Mouse (Mus musculus) left cerebral cortex, adult 8-10 months (tissue): ENCODE measurements around the gene Tubgcp4. TPM values are rescaled to one million over a fixed set of nuclear protein-coding genes. Genes with fewer than 3 reads are reported as not detected.
"Not testable (repeated sequence)": the region's sequence is repeated elsewhere in the genome, so short reads cannot be mapped to it uniquely, and the experiment has no call there.

Experiments used
- DNase-seq, 2 experiments: peaks; one replicate each; pipeline ENCODE4 v3.0.0; 2022; ENCODE audit warnings: low spot score in 2 of 2
- total RNA-seq, 4 experiments: library from RNA; stranded (reverse); gene quantifications; 2 replicates each; pipeline ENCODE4 v1.2.4; 2022

The Tubgcp4 gene
- total RNA-seq = 10 to 100 TPM; 34.4 to 39.3 (median 34.7) TPM

- no peak for DNase-seq
These were observed at the start of gene Tubgcp4 for GRCm38 (mm10) chr2:121170481-121170971. Gene Tubgcp4 (plus strand): TSS chr2:121170654.

GRCm38 (mm10) chr2:121126302-121126701 lies 44.2 kb upstream of the Tubgcp4 start:
- not testable (repeated sequence) for DNase-seq

DNA sequence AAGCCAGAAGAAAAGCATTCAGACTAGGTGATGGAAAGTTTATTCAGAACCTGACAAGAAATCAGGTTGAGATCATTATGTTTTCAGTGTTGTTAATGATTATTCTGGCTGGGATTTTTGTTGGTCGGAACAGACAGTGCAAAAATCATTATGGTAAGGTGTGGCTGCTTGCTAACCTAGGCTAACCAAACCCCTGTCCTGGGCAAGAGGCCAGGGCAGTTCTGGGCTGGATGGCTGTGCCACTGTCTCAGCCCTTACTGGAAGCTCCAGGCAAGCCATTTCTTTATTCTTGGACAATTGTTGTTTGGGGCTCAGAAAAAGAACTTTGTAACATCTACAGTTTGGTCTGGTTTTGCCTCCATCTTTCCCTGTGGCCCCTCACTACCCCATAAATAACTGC lies 42.9 kb upstream of the Tubgcp4 start:
- DNase-seq = no peak

GRCm38 (mm10) chr2:121128865-121129620 lies 41.4 kb upstream of the Tubgcp4 start:
- DNase-seq = no peak

GRCm38 (mm10) chr2:121132822-121133221 lies 37.6 kb upstream of the Tubgcp4 start:
- no peak for DNase-seq

DNA sequence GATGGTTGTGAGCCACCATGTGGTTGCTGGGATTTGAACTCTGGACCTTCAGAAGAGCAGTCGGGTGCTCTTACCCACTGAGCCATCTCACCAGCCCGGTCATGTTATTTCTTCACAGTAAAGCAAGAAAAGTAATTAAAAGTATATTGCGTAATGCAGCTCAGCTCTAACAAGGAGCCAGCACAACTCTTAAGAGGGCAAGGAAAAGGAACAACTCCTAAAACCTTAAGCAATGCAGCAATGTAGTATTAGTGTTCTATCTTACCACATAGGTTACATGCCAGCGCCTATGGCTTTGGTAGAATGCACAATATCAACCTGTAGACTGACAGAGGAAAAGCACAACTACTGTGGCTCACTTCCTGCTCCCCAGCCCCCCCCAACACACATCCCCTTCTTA lies 33.1 kb upstream of the Tubgcp4 start:
- no peak for DNase-seq

GRCm38 (mm10) chr2:121139266-121140017 lies 31.0 kb upstream of the Tubgcp4 start:
- peak; percentile 4 to 11 for DNase-seq

DNA sequence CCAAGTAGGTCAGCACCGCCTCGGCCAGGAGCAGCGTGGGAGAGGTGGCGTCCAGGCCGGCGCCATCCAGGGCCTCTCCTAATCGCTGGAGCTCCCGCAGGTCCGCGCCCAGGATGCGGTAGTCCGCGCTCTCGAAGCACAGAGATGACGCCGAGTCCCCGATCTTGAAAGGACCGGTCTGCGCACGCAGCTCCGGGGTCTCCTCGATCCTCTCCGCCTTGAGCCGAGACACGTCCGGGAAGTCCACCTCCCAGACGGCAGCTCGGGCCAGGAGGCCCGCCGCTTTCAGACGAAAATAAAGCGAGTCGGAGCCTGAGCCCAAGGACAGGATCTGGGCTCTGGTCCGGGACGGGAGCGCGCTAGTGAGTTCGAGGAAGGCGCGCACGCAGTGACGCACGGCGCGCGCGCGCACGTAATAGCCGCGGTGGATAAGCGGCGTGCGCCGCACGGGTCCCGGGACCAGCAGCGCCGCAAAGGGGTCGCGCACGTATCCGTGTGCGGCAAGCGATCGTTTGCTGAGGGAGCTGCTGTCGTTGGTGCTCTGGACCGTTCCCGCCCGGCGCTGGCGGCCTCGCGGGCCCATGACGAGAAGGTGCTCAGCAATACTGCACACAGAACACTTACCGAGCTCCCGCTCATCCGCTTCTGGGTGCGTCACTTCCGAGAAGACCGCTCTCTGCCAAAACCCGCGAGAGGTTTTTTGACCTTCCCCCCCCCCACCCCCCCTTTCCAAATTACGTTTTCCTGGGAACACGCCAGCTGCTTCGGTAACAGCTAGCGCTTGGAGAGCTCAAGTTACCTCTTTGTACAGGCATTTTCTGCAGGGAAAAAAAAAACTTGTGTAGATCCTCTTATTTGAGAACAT lies 30.2 kb upstream of the Tubgcp4 start, which contains the start of the genes Adal and Lcmt2:
Adal (plus strand) TSS at position 411 of the 865 bp plus-strand sequence.
Lcmt2 (minus strand) TSS at position 636 of the 865 bp plus-strand sequence.
- peak; percentile 86 to 89 for DNase-seq

DNA sequence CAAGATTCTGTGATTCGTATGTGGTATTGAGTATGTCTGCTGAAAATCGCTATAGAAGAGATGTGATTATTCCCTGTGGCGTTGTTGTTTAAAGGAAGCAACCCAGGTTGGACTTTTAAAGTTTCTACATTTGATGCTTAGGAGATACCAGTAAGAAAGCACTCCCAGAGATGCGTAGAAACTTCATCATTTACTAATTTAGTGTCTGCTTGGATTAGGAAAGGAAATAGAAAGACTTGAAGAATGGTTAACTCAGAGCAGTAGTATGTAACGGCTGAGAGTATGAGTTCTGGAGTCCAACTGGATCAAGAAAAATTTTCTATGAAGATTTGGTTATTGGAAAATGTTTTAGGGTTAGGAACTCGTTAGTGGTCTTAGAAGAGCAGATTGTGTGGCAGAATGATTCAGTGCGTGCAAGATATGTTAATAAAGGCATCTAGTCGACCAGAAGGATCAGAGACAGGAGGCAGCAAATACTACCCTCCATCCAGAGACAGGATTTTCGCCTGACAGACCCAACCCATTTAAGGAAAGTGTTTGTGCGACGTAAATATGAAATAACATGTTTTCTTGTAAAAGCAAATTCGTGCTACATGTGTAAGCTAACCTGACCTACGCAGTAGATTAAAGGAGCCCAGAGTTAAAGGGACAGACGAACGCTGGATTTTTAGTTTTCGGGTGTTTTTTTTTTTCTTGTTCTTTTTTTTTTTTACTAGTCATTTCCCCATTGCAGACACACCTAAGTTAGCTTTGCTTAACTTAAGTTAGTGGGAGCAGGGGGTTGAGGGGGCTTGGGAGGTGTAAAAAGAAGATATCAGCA lies 29.0 kb upstream of the Tubgcp4 start:
- DNase-seq = no peak

GRCm38 (mm10) chr2:121142415-121142814 lies 28.0 kb upstream of the Tubgcp4 start:
- DNase-seq = no peak

- no peak for DNase-seq
These were observed 20.8 kb upstream of the Tubgcp4 start for GRCm38 (mm10) chr2:121149679-121150078.

- no peak for DNase-seq
These were observed 17.4 kb upstream of the Tubgcp4 start for GRCm38 (mm10) chr2:121153100-121153499.

DNA sequence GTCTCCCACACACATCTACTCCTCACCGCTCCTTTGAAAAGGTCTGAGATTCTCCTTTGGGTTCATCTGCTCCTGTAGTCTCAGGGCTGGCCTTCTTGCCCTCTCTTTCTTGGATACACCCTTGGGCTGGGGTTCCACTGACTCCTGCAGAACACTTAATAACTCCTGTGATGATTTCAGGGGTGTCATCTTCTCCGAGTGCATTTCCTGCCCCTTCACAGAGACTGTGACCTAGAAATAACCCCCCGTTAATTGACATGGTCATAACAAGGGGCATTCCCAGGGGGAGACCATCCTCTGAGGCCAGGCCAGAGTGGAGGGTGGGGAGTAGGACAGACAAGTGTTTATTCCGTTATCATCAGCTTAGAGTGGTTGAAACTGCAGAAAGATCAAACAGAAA lies 1.3 kb upstream of the Tubgcp4 start:
- DNase-seq = no peak

- DNase-seq = no peak
These were observed 552 bp upstream of the Tubgcp4 start for GRCm38 (mm10) chr2:121169902-121170301.

DNA sequence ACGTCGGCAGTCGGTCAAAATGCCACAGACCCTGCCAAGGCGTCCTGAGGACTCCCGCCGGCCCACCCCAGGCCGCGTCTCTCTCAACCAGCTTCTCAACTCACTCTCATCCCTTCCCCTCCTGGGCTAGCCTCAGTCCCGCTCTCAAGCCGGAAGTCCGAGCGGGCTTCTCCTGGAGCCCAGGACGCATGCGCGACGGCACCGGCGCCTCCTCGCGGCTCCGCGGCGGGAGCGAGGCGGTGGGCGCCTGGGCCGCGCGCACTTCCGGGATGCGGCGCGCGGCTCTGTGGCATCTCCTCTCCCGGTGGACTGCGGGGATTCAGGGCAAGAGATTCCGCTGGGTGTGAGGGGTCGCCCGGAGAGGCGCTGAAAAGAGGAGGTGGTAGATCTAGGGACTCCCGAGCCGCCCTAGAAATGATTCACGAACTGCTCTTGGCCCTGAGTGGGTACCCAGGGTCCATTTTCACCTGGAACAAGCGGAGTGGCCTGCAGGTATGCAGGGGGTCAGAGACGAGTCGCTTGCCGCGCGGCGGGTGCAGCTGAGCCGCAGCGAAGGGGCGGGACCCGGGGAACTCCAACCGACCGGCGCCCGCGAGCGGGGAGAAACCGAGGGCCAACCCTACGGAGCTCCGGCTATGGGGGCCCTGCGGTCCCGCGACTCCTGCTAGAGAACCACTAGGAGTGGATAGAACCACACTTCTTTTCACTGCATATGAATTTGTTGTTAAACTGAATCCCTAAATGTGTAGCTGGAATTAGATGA lies 707 bp downstream of the Tubgcp4 start, which contains the start of gene Zscan29:
Zscan29 (minus strand) TSS at position 146 of the 763 bp plus-strand sequence.
- DNase-seq = peak; percentile 64 to 71

DNA sequence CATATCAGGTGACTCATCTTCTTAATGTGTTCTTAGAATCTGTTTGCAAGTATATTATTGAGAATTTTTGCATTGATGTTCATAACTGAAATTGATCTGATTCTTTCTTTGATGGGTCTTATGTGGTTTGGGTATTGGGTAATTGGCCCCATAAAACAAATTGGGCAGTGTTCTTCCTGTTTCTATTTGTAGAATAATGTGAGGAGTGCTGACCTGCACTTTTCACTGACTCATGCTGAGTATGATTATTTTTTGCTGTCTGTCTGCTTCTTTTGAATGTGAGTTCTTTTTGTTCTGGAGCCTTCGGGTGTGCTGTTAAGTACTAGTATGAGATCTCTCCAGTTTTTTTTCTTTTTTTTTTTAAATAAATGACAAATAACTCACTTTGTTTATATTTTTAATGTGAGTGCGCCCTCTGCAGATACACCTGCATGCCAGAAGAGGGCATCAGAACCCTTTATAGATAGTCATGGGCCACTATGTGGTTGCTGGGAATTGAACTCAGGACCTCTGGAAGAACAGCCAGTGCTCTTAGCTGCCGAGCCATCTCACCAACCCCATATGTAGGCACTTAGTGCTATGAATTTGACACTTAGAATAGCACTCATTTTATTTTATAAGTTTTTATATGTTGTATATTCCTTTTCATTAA lies 8.5 kb downstream of the Tubgcp4 start:
- no peak for DNase-seq

- no peak for DNase-seq
These were observed 13.0 kb downstream of the Tubgcp4 start for GRCm38 (mm10) chr2:121183431-121183830.

DNA sequence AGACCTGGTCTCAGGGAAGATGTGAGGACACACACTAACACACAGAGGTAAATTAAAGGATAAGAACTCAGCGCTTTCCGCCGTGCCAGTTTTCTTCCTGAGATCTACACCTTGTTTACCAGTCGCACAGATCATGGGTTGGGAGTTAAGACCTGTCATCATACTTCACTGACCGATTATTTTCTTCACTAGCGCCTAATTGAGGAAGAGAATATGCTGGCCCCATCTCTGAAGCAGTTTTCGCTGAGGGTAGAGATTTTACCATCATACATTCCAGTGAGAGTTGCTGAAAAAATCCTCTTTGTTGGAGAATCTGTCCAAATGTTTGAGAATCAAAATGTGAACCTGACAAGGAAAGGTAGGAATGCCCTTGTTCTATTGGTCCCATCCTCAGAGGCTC lies 13.7 kb downstream of the Tubgcp4 start:
- DNase-seq = no peak

DNA sequence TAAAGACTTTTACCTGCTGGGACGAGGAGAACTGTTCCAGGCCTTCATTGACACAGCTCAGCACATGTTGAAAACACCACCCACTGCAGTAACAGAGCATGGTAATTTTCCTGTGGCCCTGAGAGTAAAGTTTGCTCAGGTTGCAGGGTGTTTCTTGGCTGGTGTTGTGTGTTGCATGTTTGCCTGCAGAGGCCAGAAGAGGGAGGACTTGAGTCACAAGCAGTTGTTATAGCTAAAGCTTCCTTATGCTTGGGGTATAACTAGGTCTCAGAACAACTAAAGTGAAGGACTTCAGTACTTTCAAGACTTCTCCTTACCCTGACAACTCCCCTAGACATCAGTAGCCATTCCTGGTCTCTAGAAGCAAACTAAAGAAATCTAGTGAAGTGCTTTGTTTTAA lies 18.1 kb downstream of the Tubgcp4 start:
- no peak for DNase-seq
